Mouse (Mus musculus) adrenal gland, postnatal 36 days (tissue): ENCODE data around the gene Rnf133. TPM values are rescaled to one million over a fixed set of nuclear protein-coding genes. Genes with fewer than 3 reads are reported as not detected.

ENCODE experiments used
- DNase-seq, 2 experiments: peaks; one replicate each; pipeline ENCODE4 v3.0.0; 2021; ENCODE audit warnings: mixed read lengths in 1 of 2
- long read RNA-seq, 2 experiments: library from polyadenylated mRNA; stranded (forward); transcript quantifications; one replicate each; pipeline ENCODE4 v2.0.0; 2021; ENCODE audit warnings: borderline sequencing depth in 2 of 2
- total RNA-seq, 2 experiments: library from RNA; stranded (reverse); gene quantifications; 2 replicates each; pipeline ENCODE4 v1.2.3; 2021

Gene Rnf133
- total RNA-seq = not detected
- long read RNA-seq, experiment 1 = 0 reads
- long read RNA-seq, experiment 2 = 0 reads

GRCm38 (mm10) chr6:23650205-23650604, at the start of gene Rnf133:
Rnf133 (minus strand) TSS chr6:23650305.
- no peak for DNase-seq

- no peak for DNase-seq
These were observed 28.1 kb upstream of the Rnf133 start for GRCm38 (mm10) chr6:23678172-23678571.

GRCm38 (mm10) chr6:23655036-23655435, 4.9 kb upstream of the Rnf133 start, which contains the start of gene Rnf148:
Rnf148 (minus strand) TSS chr6:23655136.
- no peak for DNase-seq

GRCm38 (mm10) chr6:23648732-23649131, 1.4 kb downstream of the Rnf133 start:
- peak in 1 of 2 experiments; percentile 1 for DNase-seq

GRCm38 (mm10) chr6:23647627-23648247, 2.4 kb downstream of the Rnf133 start:
- peak; percentile 39 to 53 for DNase-seq

GRCm38 (mm10) chr6:23637081-23637480, 13.0 kb downstream of the Rnf133 start:
- peak; percentile 57 to 71 for DNase-seq

- DNase-seq = no peak
These were observed 14.9 kb downstream of the Rnf133 start for GRCm38 (mm10) chr6:23635208-23635607.

- no peak for DNase-seq
These were observed 16.1 kb downstream of the Rnf133 start for GRCm38 (mm10) chr6:23634016-23634415.

- no peak for DNase-seq
These were observed 19.6 kb downstream of the Rnf133 start for GRCm38 (mm10) chr6:23630465-23630864.

Other genes with a start within 250 kb of the Rnf133 start
- gene Rnf148, start 4.8 kb upstream of the Rnf133 start, total RNA-seq = not detected
- 1 to 10 TPM; 1.8 to 9.1 TPM for gene Cadps2, start 189.1 kb upstream of the Rnf133 start, total RNA-seq